Mouse (Mus musculus) forebrain, embryonic 11.5 days (tissue): ENCODE measurements around the gene Rnase12. TPM values are rescaled to one million over a fixed set of nuclear protein-coding genes. Genes with fewer than 3 reads are reported as not detected.

ENCODE experiments used
- polyA plus RNA-seq: library from polyadenylated mRNA; unstranded; fragments of >200 nt; fragmentation: Nextera tagmentation; extraction: Ambion mirVana; gene quantifications from 2 replicates; pipeline ENCODE4 v1.2.1, GENCODE M21; 2014

The Rnase12 gene
- polyA plus RNA-seq, 1 experiment from 2014 or later: not detected

Other genes with a start within 250 kb of the Rnase12 start
- not detected in 2 replicates for gene Ccnb1ip1, start 249.9 kb downstream of the Rnase12 start, polyA plus RNA-seq
- gene Parp2, start 249.8 kb downstream of the Rnase12 start, polyA plus RNA-seq: 73.9 and 87.7 TPM in 2 replicates
- 4.4 and 5.2 TPM in 2 replicates for gene Tep1, start 187.1 kb downstream of the Rnase12 start, polyA plus RNA-seq
- gene Klhl33, start 160.2 kb downstream of the Rnase12 start, polyA plus RNA-seq: 0.16 and 0.21 TPM in 2 replicates
- gene Osgep, start 132.8 kb downstream of the Rnase12 start, polyA plus RNA-seq: 158 and 179 TPM in 2 replicates
- gene Apex1, start 132.7 kb downstream of the Rnase12 start, polyA plus RNA-seq: 399 and 410 TPM in 2 replicates
- gene Pip4p1, start 126.8 kb downstream of the Rnase12 start, polyA plus RNA-seq: 54.4 and 67.3 TPM in 2 replicates
- 64.9 and 69.6 TPM in 2 replicates for gene Pnp, start 126.6 kb downstream of the Rnase12 start, polyA plus RNA-seq
- not detected in 2 replicates for gene Gm49342, start 113.1 kb downstream of the Rnase12 start, polyA plus RNA-seq
- 0.24 and 0.39 TPM in 2 replicates for gene Pnp2, start 101.7 kb downstream of the Rnase12 start, polyA plus RNA-seq
- not detected in 2 replicates for gene Rnase10, start 49.9 kb downstream of the Rnase12 start, polyA plus RNA-seq
- not detected in 2 replicates for gene Rnase9, start 15.8 kb downstream of the Rnase12 start, polyA plus RNA-seq
- not detected in 2 replicates for gene Rnase11, start 7.5 kb downstream of the Rnase12 start, polyA plus RNA-seq
- gene Olfr750, start 16.8 kb upstream of the Rnase12 start, polyA plus RNA-seq: 0.04 TPM in 1 of 2 replicates, not detected in the other
- 10.8 and 11.4 TPM in 2 replicates for gene Rnase4, start 33.4 kb upstream of the Rnase12 start, polyA plus RNA-seq
- 1.9 and 3.0 TPM in 2 replicates for gene Ang, start 33.5 kb upstream of the Rnase12 start, polyA plus RNA-seq
- 0.19 TPM in 1 of 2 replicates, not detected in the other for gene Eddm3b, start 56.8 kb upstream of the Rnase12 start, polyA plus RNA-seq
- gene Rnase6, start 66.2 kb upstream of the Rnase12 start, polyA plus RNA-seq: not detected in 2 replicates
- gene Rnase1, start 89.1 kb upstream of the Rnase12 start, polyA plus RNA-seq: not detected in 2 replicates
- gene Rnase2b, start 104.6 kb upstream of the Rnase12 start, polyA plus RNA-seq: not detected in 2 replicates
- gene Ang2, start 141.5 kb upstream of the Rnase12 start, polyA plus RNA-seq: not detected in 2 replicates
- not detected in 2 replicates for gene Ear14, start 145.7 kb upstream of the Rnase12 start, polyA plus RNA-seq
- not detected in 2 replicates for gene Rnase2a, start 198.5 kb upstream of the Rnase12 start, polyA plus RNA-seq